Mouse (Mus musculus) forebrain, postnatal 0 days (tissue): ENCODE results near the gene Mertk. TPM values are rescaled to one million over a fixed set of nuclear protein-coding genes. Genes with fewer than 3 reads are reported as not detected.

ENCODE experiments used
- ATAC-seq: fragments of 200-750 bp; cut with Nextera tagmentation; 2 replicates; pipeline ENCODE4 v1.8.0; 2017; ENCODE audit warnings: mild to moderate bottlenecking, moderate library complexity
- DNase-seq: peaks from one replicate; pipeline ENCODE4 v3.0.0-alpha.2; 2015
- H3K27ac ChIP-seq: fragments of 300-500 bp; sonication (generic); 2 replicates; pipeline ENCODE4 v1.5.1; 2014; ENCODE audit warnings: low read depth, mild to moderate bottlenecking, antibody characterized with exemption, low read length, moderate library complexity, mixed read lengths
- H3K27me3 ChIP-seq: fragments of 300-500 bp; sonication (generic); 2 replicates; pipeline ENCODE4 v1.6.1; 2014; ENCODE audit warnings: mild to moderate bottlenecking, low read length, mixed read lengths; ENCODE audit not compliant: insufficient read depth
- H3K36me3 ChIP-seq: fragments of 300-500 bp; sonication (generic); 2 replicates; pipeline ENCODE4 v1.6.1; 2014; ENCODE audit warnings: mild to moderate bottlenecking, moderate library complexity; ENCODE audit not compliant: insufficient read depth
- H3K4me1 ChIP-seq: fragments of 300-500 bp; sonication (generic); 2 replicates; pipeline ENCODE4 v1.6.1; 2014; ENCODE audit warnings: antibody characterized with exemption; ENCODE audit not compliant: insufficient read depth
- H3K4me2 ChIP-seq: fragments of 300-500 bp; sonication (generic); 2 replicates; pipeline ENCODE4 v1.6.1; 2014; ENCODE audit warnings: low read depth, mild to moderate bottlenecking, moderate library complexity
- H3K4me3 ChIP-seq: fragments of 300-500 bp; sonication (generic); 2 replicates; pipeline ENCODE4 v1.5.1; 2014; ENCODE audit warnings: low read depth, low read length, mixed read lengths
- H3K9ac ChIP-seq: fragments of 300-500 bp; sonication (generic); 2 replicates; pipeline ENCODE4 v1.6.1; 2014; ENCODE audit warnings: mild to moderate bottlenecking
- H3K9me3 ChIP-seq: fragments of 300-500 bp; sonication (generic); 2 replicates; pipeline ENCODE4 v1.6.1; 2016; ENCODE audit warnings: low read length
- CTCF ChIP-seq: sonication (generic); IDR thresholded peaks from 2 replicates; pipeline ENCODE4 v1.5.1; 2016; ENCODE audit warnings: antibody characterized with exemption, control low read depth, low read depth
- WGBS: fragments of 180-500 bp; shearing (Covaris S2); extraction: QIAGEN DNeasy Blood & Tissue Kit; methylation state at CpG from one replicate; pipeline ENCODE4 v1.1.7; 2014; 5-methylcytosine and 5-hydroxymethylcytosine counted together
- polyA plus RNA-seq: library from polyadenylated mRNA; unstranded; fragments of >200 nt; fragmentation: Nextera tagmentation; extraction: Ambion mirVana; gene quantifications from 2 replicates; pipeline ENCODE4 v1.2.1, GENCODE M21; 2015
- total RNA-seq: library from RNA; depleted of rRNA; stranded (reverse); fragments of >200 nt; gene quantifications from 2 replicates; pipeline ENCODE4 v1.2.3, GENCODE M21; 2014

Mertk gene
- total and polyA plus RNA-seq, 2 experiments from 2014 or later = 1.7 to 6.1 TPM

DNA sequence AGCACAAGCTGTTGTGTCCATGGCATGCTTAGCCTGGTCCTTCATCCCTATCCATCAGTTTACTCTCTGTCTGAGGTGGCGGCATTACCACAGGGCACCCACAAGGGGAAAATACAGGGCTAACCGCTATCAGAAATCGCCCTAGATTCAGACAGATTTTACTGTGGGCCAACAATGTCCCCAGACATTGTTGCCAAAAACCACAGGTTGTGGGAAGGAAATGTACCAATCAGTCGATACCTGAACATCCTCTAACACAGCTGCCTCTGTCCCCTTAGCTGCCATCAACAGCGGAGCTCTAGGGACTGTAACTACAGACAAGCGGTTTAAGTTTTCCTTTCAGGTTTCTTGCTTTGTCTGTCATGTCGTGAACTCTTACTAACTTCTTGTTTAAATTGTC, 86.1 kb downstream of the Mertk start:
- H3K9ac ChIP-seq = no peak overlapping the region
- H3K9me3 ChIP-seq = no peaks in the 10 kb centered on the region
- ATAC-seq (no peak), DNase-seq (no peak)
- no peak overlapping the region for H3K4me2 ChIP-seq
- TF ChIP-seq CTCF = no peak
- no peaks in the 10 kb centered on the region for H3K4me1 ChIP-seq
- H3K27ac ChIP-seq = no peak overlapping the region
- no peaks in the 10 kb centered on the region for H3K36me3 ChIP-seq
- H3K4me3 ChIP-seq = no peak overlapping the region
- H3K27me3 ChIP-seq = no peaks in the 10 kb centered on the region
- 93% methylated on average over 7 of the region's 7 CpGs for WGBS

DNA sequence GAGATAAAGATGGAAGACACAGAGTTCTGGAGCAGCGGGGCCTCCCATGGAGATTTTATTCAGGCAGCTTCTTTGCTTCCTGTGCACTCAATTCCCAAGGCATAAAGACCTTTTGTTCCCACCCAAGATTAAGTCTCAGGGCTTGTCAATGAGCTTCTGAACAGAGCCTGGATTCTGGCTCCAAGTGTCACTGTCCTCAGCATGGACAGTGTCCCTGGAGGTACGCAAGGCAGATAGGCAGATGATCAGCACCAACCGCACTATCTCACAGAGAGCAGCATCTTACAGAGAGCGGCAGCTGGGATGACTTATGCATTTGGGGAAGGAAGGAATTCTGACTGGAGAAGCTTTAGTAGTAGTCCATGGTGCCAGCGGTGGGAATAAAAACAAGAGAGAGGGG, 87.6 kb downstream of the Mertk start:
- no peak for TF ChIP-seq CTCF
- H3K4me1 ChIP-seq = no peaks in the 10 kb centered on the region
- no peak overlapping the region for H3K4me3 ChIP-seq
- ATAC-seq (0 out of 2 replicates have a peak, but pooled peaks have one; percentile 20), DNase-seq (no peak)
- no peaks in the 10 kb centered on the region for H3K36me3 ChIP-seq
- no peaks in the 10 kb centered on the region for H3K27me3 ChIP-seq
- H3K9ac ChIP-seq = no peak overlapping the region
- H3K27ac ChIP-seq = no peak overlapping the region
- 28% methylated on average over 5 of the region's 5 CpGs for WGBS
- no peak overlapping the region for H3K4me2 ChIP-seq
- no peaks in the 10 kb centered on the region for H3K9me3 ChIP-seq

DNA sequence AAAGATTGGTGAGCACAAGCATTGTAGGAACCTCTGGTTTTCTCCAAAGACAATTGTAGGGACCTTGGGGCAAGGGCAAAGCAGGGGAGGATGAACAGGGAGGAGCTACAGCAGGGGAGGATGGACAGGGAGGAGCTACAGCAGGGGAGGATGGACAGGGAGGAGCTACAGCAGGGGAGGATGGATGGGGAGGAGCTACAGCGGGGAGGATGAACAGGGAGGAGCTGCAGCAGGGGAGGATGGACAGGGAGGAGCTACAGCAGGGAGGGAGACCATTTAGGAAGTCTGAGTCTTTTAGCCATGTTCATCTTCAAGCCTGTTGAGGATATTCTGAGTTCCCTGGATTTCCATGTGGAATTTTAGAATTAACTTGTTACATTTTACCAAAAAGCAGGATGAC, 88.0 kb downstream of the Mertk start:
- 62% methylated on average over 1 of the region's 1 CpGs for WGBS
- no peaks in the 10 kb centered on the region for H3K27me3 ChIP-seq

DNA sequence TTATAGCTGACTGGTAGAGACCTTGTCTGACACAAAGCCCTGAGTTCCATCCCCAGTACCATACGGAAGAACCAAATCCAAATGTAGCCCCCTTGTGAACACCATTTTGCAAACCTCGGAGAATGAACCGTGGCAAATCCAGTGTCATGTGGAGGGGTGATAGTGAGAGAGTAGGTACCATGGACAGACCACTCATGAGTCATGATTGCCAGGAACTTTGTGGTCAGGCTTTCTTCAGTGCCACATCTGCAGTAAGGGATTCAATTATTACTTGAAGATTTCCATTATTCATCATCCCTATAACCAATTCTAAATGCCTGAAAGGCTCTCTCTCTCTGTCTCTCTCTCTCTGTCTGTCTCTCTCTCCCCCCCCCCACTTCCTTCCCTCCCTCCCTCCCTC, 89.0 kb downstream of the Mertk start:
- Histone ChIP-seq H3K4me3 (no peak overlapping the region), H3K4me1 (no peaks in the 10 kb centered on the region), H3K9ac (no peak overlapping the region), H3K36me3 (no peaks in the 10 kb centered on the region), H3K4me2 (no peak overlapping the region), H3K27me3 (no peaks in the 10 kb centered on the region), H3K9me3 (no peaks in the 10 kb centered on the region), H3K27ac (no peak overlapping the region)
- no peak for DNase-seq
- no peak for TF ChIP-seq CTCF
- no peak for ATAC-seq
- WGBS = 92% methylated on average over 3 of the region's 3 CpGs

More for the DNA sequence above, 88.0 kb downstream of the Mertk start:
- no peak for TF ChIP-seq CTCF
- Histone ChIP-seq H3K4me2 (no peak overlapping the region), H3K36me3 (no peaks in the 10 kb centered on the region), H3K9ac (no peak overlapping the region), H3K4me3 (no peak overlapping the region), H3K4me1 (no peaks in the 10 kb centered on the region), H3K27ac (no peak overlapping the region), H3K9me3 (no peaks in the 10 kb centered on the region)
- ATAC-seq = no peak
- DNase-seq = no peak

GRCm38 (mm10) chr2:128790875-128791614, 92.3 kb downstream of the Mertk start:
- Histone ChIP-seq H3K36me3 (no peaks in the 10 kb centered on the region), H3K4me2 (no peak overlapping the region), H3K4me3 (no peak overlapping the region), H3K27me3 (no peaks in the 10 kb centered on the region), H3K9me3 (no peaks in the 10 kb centered on the region), H3K9ac (no peak overlapping the region), H3K27ac (no peak overlapping the region), H3K4me1 (no peaks in the 10 kb centered on the region)
- no peak for TF ChIP-seq CTCF
- 90% methylated on average over 11 of the region's 11 CpGs for WGBS
- DNase-seq = no peak
- no peak for ATAC-seq

- Histone ChIP-seq H3K4me1 (no peaks in the 10 kb centered on the region), H3K27me3 (no peaks in the 10 kb centered on the region), H3K9me3 (no peaks in the 10 kb centered on the region), H3K27ac (no peak overlapping the region), H3K4me2 (no peak overlapping the region), H3K9ac (no peak overlapping the region), H3K4me3 (no peak overlapping the region), H3K36me3 (no peaks in the 10 kb centered on the region)
- DNase-seq (no peak), ATAC-seq (no peak)
- no peak for TF ChIP-seq CTCF
- 52% methylated on average over 6 of the region's 6 CpGs for WGBS
Observed at GRCm38 (mm10) chr2:128793958-128794357, 95.2 kb downstream of the Mertk start.

DNA sequence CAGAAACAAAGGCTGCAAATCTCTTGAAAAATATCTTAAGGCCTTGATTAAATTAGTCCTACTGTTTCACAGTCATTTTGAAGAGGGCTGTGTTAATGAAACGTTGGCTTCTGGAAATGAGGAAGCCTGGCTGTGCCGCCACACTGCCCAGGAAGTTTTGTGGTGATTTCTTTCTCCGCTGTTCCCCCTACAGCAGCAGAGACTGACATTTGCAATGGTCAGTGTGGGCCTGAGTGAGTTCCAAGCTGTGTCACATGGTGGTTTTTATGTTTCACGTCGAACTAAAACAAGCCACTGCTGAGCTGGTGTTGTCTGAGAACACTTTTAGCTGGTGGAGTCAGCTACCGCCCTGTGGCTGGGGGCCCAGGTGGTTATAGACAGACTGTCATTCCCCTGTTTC, 97.7 kb downstream of the Mertk start:
- Histone ChIP-seq H3K36me3 (no peaks in the 10 kb centered on the region), H3K27me3 (no peaks in the 10 kb centered on the region), H3K9me3 (no peaks in the 10 kb centered on the region), H3K4me3 (no peak overlapping the region), H3K27ac (no peak overlapping the region), H3K4me2 (no peak overlapping the region), H3K4me1 (no peaks in the 10 kb centered on the region), H3K9ac (no peak overlapping the region)
- 63% methylated on average over 6 of the region's 6 CpGs for WGBS
- no peak for TF ChIP-seq CTCF
- DNase-seq (no peak), ATAC-seq (no peak)
